Mouse (Mus musculus) embryonic facial prominence, embryonic 14.5 days (tissue): ENCODE data around the gene Klhl5. TPM values are rescaled to one million over a fixed set of nuclear protein-coding genes. Genes with fewer than 3 reads are reported as not detected.

Experiments used
- ATAC-seq: fragments of 200-750 bp; cut with Nextera tagmentation; 2 replicates; pipeline ENCODE4 v1.8.0; 2017; ENCODE audit warnings: low read depth, moderate number of reproducible peaks, moderate TSS enrichment
- DNase-seq: peaks from one replicate; pipeline ENCODE4 v3.0.0-alpha.2; 2015; ENCODE audit warnings: low spot score
- H3K27ac ChIP-seq: fragments of 300-500 bp; sonication (generic); replicated peaks from 2 replicates; pipeline ENCODE4 v1.5.1; 2014; ENCODE audit warnings: low read depth, mild to moderate bottlenecking, low read length, moderate library complexity
- H3K27me3 ChIP-seq: fragments of 300-500 bp; sonication (generic); replicated peaks from 2 replicates; pipeline ENCODE4 v1.6.1; 2014; ENCODE audit warnings: low read length; ENCODE audit not compliant: control insufficient read depth, insufficient read depth
- H3K36me3 ChIP-seq: fragments of 300-500 bp; sonication (generic); 2 replicates; pipeline ENCODE4 v1.6.1; 2014; ENCODE audit warnings: low read length, mixed read lengths; ENCODE audit not compliant: control insufficient read depth, insufficient read depth
- H3K4me1 ChIP-seq: fragments of 300-500 bp; sonication (generic); 2 replicates; pipeline ENCODE4 v1.6.1; 2014; ENCODE audit warnings: antibody characterized with exemption, low read length; ENCODE audit not compliant: control insufficient read depth, insufficient read depth
- H3K4me2 ChIP-seq: fragments of 300-500 bp; sonication (generic); 2 replicates; pipeline ENCODE4 v1.6.1; 2014; ENCODE audit warnings: low read depth, mild to moderate bottlenecking, low read length, moderate library complexity, mixed read lengths
- H3K4me3 ChIP-seq: fragments of 300-500 bp; sonication (generic); 2 replicates; pipeline ENCODE4 v1.5.1; 2014; ENCODE audit warnings: low read depth, mild to moderate bottlenecking, low read length
- H3K9ac ChIP-seq: fragments of 300-500 bp; sonication (generic); 2 replicates; pipeline ENCODE4 v1.6.1; 2014; ENCODE audit warnings: low read depth, mild to moderate bottlenecking, low read length, moderate library complexity, mixed read lengths
- H3K9me3 ChIP-seq: fragments of 300-500 bp; sonication (generic); 2 replicates; pipeline ENCODE4 v1.6.1; 2016; ENCODE audit warnings: low read length; ENCODE audit not compliant: control insufficient read depth
- WGBS: fragments of 180-500 bp; shearing (Covaris S2); extraction: QIAGEN DNeasy Blood & Tissue Kit; methylation state at CpG from one replicate; pipeline ENCODE4 v1.1.7; 2014; 5-methylcytosine and 5-hydroxymethylcytosine counted together
- polyA plus RNA-seq: library from polyadenylated mRNA; unstranded; fragments of >200 nt; fragmentation: Nextera tagmentation; extraction: Ambion mirVana; gene quantifications from 2 replicates; pipeline ENCODE4 v1.2.1, GENCODE M21; 2014

The Klhl5 gene
- polyA plus RNA-seq, 1 experiment from 2014 or later = 26.3 TPM

GRCm38 (mm10) chr5:65091921-65092320 lies 15.4 kb upstream of the Klhl5 start, which contains the start of gene Tmem156:
TSS of gene Tmem156 (minus strand) at chr5:65092132.
- Histone ChIP-seq H3K27ac (0 out of 2 replicates have a peak within 1 kb of the TSS, but pooled peaks have one; percentile 5), H3K4me2 (no peak within 1 kb of the TSS)
- ATAC-seq = no peak

GRCm38 (mm10) chr5:65093769-65094168 lies 13.6 kb upstream of the Klhl5 start:
- H3K27ac ChIP-seq = no peak overlapping the region
- ATAC-seq (no peak), DNase-seq (no peak)
- H3K9me3 ChIP-seq = no peaks in the 10 kb centered on the region
- H3K36me3 ChIP-seq = no peaks in the 10 kb centered on the region
- H3K4me2 ChIP-seq = no peak overlapping the region
- no peaks in the 10 kb centered on the region for H3K27me3 ChIP-seq
- no peak overlapping the region for H3K4me3 ChIP-seq
- H3K4me1 ChIP-seq = 0 out of 2 replicates have a peak, but pooled peaks cover 4% of the 10 kb centered on the region
- no peak overlapping the region for H3K9ac ChIP-seq

More at GRCm38 (mm10) chr5:65091921-65092320, 15.4 kb upstream of the Klhl5 start, which contains the start of gene Tmem156:
- no peak for DNase-seq
- no peaks in the 10 kb centered on the region for H3K36me3 ChIP-seq
- H3K27me3 ChIP-seq = no peaks in the 10 kb centered on the region
- no peak within 1 kb of the TSS for H3K9ac ChIP-seq
- 0 out of 2 replicates have a peak, but pooled peaks cover 4% of the 10 kb centered on the region for H3K4me1 ChIP-seq
- H3K4me3 ChIP-seq = no peak within 1 kb of the TSS
- H3K9me3 ChIP-seq = no peaks in the 10 kb centered on the region
- WGBS = 53% methylated on average over 5 of the region's 5 CpGs

GRCm38 (mm10) chr5:65094902-65095545 lies 12.3 kb upstream of the Klhl5 start:
- Histone ChIP-seq H3K4me2 (no peak overlapping the region), H3K27ac (no peak overlapping the region), H3K36me3 (no peaks in the 10 kb centered on the region), H3K9ac (no peak overlapping the region), H3K27me3 (no peaks in the 10 kb centered on the region), H3K4me1 (0 out of 2 replicates have a peak, but pooled peaks cover 4% of the 10 kb centered on the region), H3K9me3 (no peaks in the 10 kb centered on the region), H3K4me3 (no peak overlapping the region)
- no peak for ATAC-seq
- WGBS = 87% methylated on average over 7 of the region's 7 CpGs
- no peak for DNase-seq

- Histone ChIP-seq H3K4me2 (no peak overlapping the region), H3K27me3 (no peaks in the 10 kb centered on the region), H3K4me1 (0 out of 2 replicates have a peak, but pooled peaks cover 4% of the 10 kb centered on the region), H3K9me3 (no peaks in the 10 kb centered on the region), H3K4me3 (no peak overlapping the region), H3K9ac (no peak overlapping the region), H3K27ac (no peak overlapping the region), H3K36me3 (no peaks in the 10 kb centered on the region)
- DNase-seq (no peak), ATAC-seq (no peak)
- WGBS = 56% methylated on average over 3 of the region's 3 CpGs
Measured at GRCm38 (mm10) chr5:65096082-65096481, 11.3 kb upstream of the Klhl5 start.

GRCm38 (mm10) chr5:65096805-65097204 lies 10.5 kb upstream of the Klhl5 start:
- H3K4me3 ChIP-seq = no peak overlapping the region
- peak; percentile 52 for DNase-seq
- H3K4me1 ChIP-seq = 0 out of 2 replicates have a peak, but pooled peaks cover 4% of the 10 kb centered on the region
- H3K4me2 ChIP-seq = no peak overlapping the region
- WGBS = 56% methylated on average over 3 of the region's 3 CpGs
- no peaks in the 10 kb centered on the region for H3K27me3 ChIP-seq
- H3K9me3 ChIP-seq = no peaks in the 10 kb centered on the region
- ATAC-seq = no peak
- H3K36me3 ChIP-seq = no peaks in the 10 kb centered on the region
- no peak overlapping the region for H3K9ac ChIP-seq
- no peak overlapping the region for H3K27ac ChIP-seq

- ATAC-seq (no peak), DNase-seq (no peak)
- H3K36me3 ChIP-seq = no peaks in the 10 kb centered on the region
- H3K27me3 ChIP-seq = no peaks in the 10 kb centered on the region
- H3K9ac ChIP-seq = no peak overlapping the region
- H3K9me3 ChIP-seq = no peaks in the 10 kb centered on the region
- H3K4me3 ChIP-seq = no peak overlapping the region
- 0 out of 2 replicates have a peak, but pooled peaks cover 2% of the 10 kb centered on the region for H3K4me1 ChIP-seq
- no peak overlapping the region for H3K4me2 ChIP-seq
- 84% methylated on average over 5 of the region's 5 CpGs for WGBS
- no peak overlapping the region for H3K27ac ChIP-seq
Measured at GRCm38 (mm10) chr5:65097457-65097856, 9.9 kb upstream of the Klhl5 start.

GRCm38 (mm10) chr5:65100002-65100401 lies 7.3 kb upstream of the Klhl5 start:
- no peak overlapping the region for H3K9ac ChIP-seq
- WGBS = 58% methylated on average over 11 of the region's 11 CpGs
- H3K27ac ChIP-seq = no peak overlapping the region
- no peak overlapping the region for H3K4me3 ChIP-seq
- DNase-seq = no peak
- H3K4me1 ChIP-seq = no peaks in the 10 kb centered on the region
- ATAC-seq = no peak
- H3K4me2 ChIP-seq = no peak overlapping the region
- no peaks in the 10 kb centered on the region for H3K9me3 ChIP-seq
- no peaks in the 10 kb centered on the region for H3K36me3 ChIP-seq
- H3K27me3 ChIP-seq = no peaks in the 10 kb centered on the region

GRCm38 (mm10) chr5:65101209-65101608 lies 6.1 kb upstream of the Klhl5 start:
- Histone ChIP-seq H3K4me1 (no peaks in the 10 kb centered on the region), H3K36me3 (no peaks in the 10 kb centered on the region), H3K9me3 (no peaks in the 10 kb centered on the region), H3K27me3 (no peaks in the 10 kb centered on the region), H3K9ac (no peak overlapping the region), H3K4me2 (no peak overlapping the region), H3K4me3 (no peak overlapping the region), H3K27ac (no peak overlapping the region)
- WGBS = 81% methylated on average over 5 of the region's 5 CpGs
- DNase-seq (no peak), ATAC-seq (no peak)

- Histone ChIP-seq H3K4me3 (no peak overlapping the region), H3K4me2 (no peak overlapping the region), H3K27me3 (no peaks in the 10 kb centered on the region), H3K27ac (no peak overlapping the region), H3K9ac (no peak overlapping the region), H3K4me1 (no peaks in the 10 kb centered on the region), H3K36me3 (no peaks in the 10 kb centered on the region), H3K9me3 (no peaks in the 10 kb centered on the region)
- no peak for DNase-seq
- 81% methylated on average over 6 of the region's 6 CpGs for WGBS
- ATAC-seq = no peak
Measured at GRCm38 (mm10) chr5:65101621-65102020, 5.7 kb upstream of the Klhl5 start.
